Mouse (Mus musculus): ENCODE results near the gene Psmg3. TPM values are rescaled to one million over a fixed set of nuclear protein-coding genes. Genes with fewer than 3 reads are reported as not detected.

Psmg3 gene
- total RNA-seq (2015; ENCODE audit: low replicate concordance): 4.0 and 6.0 TPM in 2 replicates
- 4.3 and 6.1 TPM in 2 replicates for total RNA-seq (2017; ENCODE audit: low replicate concordance)

- peak; percentile 91 for ATAC-seq (replicated peaks; ENCODE audit: low FRiP score, poor library complexity, severe bottlenecking)
These were observed at the start of gene Psmg3, which contains the start of gene Gm26938 for GRCm38 (mm10) chr5:139826357-139827055. Gene Psmg3 (minus strand): TSS chr5:139826885. Gene Gm26938 (minus strand): TSS chr5:139826407.

DNA sequence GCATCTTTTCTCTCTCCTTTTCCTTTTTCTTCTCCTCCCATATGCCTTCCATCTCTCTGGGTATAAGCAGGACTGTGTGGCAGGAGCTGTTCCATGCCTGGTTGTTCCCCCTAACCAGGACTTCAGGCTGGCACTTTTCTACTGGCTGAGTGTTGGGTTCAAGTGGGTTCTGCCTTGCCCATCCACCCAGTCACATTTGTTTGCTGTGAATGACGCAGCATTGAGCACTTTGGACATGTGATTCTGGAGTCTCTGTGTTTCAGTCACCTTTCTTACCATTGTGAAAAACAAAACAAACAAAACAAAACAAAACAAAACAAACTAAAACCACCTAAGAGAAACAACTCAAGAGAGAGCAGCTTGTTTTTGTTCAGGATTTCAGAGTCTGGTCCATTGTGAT, 44.8 kb upstream of the Psmg3 start:
- ATAC-seq (replicated peaks; ENCODE audit: low FRiP score, poor library complexity, severe bottlenecking): no peak

GRCm38 (mm10) chr5:139870886-139871285, 44.2 kb upstream of the Psmg3 start:
- no peak for ATAC-seq (replicated peaks; ENCODE audit: low FRiP score, poor library complexity, severe bottlenecking)

GRCm38 (mm10) chr5:139862759-139863158, 36.1 kb upstream of the Psmg3 start:
- ATAC-seq (replicated peaks; ENCODE audit: low FRiP score, poor library complexity, severe bottlenecking): no peak

DNA sequence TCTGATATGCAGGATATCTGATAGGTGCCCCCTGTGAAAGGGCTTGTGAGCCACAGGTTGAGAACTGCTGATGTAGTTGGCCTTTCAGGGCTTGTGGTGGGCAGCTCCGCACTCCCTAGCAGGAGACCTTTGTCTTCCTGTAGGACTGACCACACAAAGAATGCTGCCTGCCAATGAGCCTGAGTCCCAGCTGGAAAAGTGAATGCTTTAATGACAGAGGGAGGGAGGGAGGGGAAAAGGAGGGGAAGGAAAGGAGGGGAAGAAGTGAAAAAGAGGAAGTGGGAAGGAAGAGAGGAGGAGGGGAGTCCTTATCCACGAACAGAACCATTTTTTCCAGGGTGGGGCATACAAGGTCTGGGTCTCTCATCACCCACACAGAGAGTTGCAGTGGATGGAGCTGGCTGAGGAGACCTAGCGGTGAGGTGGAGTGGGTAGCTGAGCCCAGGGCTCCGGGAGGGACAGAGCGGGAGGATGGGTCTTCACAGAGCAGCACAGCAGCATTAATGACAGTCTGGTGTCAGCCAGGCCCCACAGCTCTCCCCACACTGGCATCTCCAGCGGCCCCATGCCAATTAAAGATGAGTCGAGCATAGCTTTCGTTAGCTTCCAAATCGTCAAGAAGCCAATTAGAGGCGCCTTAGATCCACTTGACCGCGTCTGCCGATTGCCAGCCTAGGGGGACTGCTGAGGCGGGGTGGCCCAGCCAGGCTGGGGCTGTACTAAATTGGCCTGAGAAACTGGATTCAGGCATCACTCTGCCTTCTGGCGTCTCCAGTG, 33.8 kb upstream of the Psmg3 start:
- no peak for ATAC-seq (replicated peaks; ENCODE audit: low FRiP score, poor library complexity, severe bottlenecking)

DNA sequence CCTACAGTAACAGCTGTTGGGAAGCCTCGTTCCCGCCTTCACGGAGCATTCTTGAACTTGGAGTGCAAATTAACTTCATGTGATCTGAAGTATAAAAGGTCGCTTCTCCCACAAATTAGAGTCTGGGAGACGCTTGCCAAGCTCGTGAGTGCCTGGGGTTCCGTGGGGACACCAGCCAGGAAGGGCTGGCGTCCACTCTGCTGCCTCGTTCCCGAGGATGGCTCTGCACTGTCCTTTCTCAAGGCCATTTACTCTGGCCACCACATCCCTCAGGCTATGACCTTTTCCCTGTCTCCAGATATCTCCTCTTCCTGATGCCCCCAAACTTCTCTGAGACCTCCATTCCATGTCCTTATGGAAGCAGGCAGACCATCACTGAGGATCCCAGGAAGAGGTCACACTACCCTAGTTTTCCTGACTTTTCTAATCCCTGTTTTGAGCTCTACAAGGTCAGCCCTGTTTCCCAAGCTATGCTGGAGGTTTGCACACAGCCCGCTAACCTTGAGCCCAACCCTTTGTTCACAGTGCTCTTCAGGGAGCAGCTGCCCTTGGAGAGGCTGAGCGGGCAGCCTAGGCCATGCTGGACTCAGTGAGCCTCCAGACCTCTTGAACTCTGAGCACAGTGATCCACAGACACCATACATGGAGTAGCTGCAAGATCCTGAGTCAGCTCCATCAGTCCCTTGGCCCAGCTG, 23.1 kb upstream of the Psmg3 start:
- no peak for ATAC-seq (replicated peaks; ENCODE audit: low FRiP score, poor library complexity, severe bottlenecking)

DNA sequence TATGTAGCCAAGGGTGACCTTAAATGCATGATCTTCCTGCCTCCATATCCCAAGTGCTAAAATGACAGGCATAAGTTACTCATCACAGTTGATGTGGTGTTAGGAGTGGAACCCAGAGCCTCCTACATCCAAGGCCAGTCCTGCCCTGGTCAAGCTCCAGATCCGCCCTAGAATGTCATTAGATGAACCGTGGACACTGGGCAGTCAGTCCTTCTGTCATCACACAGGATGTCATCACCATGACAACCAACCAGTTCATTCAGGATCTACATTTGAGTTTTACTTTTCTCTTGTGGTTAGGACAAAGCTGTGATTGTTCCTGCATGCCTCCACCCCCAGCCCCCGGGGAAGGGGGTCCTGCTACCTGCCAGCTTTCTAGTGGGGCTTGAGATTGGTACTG, 12.5 kb upstream of the Psmg3 start:
- ATAC-seq (replicated peaks; ENCODE audit: low FRiP score, poor library complexity, severe bottlenecking): no peak

GRCm38 (mm10) chr5:139838476-139838892, 11.8 kb upstream of the Psmg3 start:
- ATAC-seq (replicated peaks; ENCODE audit: low FRiP score, poor library complexity, severe bottlenecking): no peak

GRCm38 (mm10) chr5:139835706-139836105, 9.0 kb upstream of the Psmg3 start:
- ATAC-seq (replicated peaks; ENCODE audit: low FRiP score, poor library complexity, severe bottlenecking): no peak

DNA sequence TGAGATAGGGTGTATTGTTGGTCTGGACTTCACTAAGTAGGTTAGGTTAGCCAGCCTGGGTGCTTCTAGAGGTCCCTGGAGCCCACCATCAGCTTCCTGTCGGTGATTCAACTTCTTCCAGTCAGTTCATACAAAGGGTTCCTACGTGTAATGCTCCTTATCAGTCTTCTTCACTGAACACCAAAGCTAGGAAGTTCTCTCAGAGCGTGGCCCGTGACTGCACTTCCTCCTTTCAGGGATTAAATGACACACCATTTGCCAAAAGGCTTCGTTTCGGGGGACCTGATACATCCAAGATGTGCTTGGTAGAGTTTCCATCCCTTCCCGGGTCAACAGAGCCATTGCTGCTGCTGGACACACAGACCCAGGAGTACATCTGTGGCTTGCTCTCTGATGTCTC, 5.4 kb upstream of the Psmg3 start:
- no peak for ATAC-seq (replicated peaks; ENCODE audit: low FRiP score, poor library complexity, severe bottlenecking)

DNA sequence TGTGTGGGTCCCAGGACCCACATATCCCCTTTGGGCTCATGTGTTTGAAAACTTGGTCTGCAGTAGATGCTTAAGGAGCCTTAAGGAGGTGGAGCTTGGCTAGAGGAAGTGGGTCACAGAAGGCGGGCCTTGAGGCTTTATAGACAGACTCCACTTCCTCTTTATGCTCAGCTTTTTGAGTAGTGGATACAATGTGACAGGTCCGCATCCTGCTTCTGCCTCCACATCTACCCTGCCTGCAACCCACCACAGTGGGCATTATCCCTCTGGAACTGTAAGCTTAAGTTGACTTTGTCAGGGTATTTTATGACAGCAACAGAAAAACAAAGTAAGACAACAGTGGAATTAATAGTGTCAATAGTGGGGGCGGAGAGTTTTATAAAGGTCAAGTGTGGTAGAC, 4.0 kb upstream of the Psmg3 start:
- ATAC-seq (replicated peaks; ENCODE audit: low FRiP score, poor library complexity, severe bottlenecking): no peak

- ATAC-seq (replicated peaks; ENCODE audit: low FRiP score, poor library complexity, severe bottlenecking): no peak
These were observed 2.7 kb upstream of the Psmg3 start for GRCm38 (mm10) chr5:139829384-139829783.

- no peak for ATAC-seq (replicated peaks; ENCODE audit: low FRiP score, poor library complexity, severe bottlenecking)
These were observed 908 bp upstream of the Psmg3 start for GRCm38 (mm10) chr5:139827593-139827992.

- ATAC-seq (replicated peaks; ENCODE audit: low FRiP score, poor library complexity, severe bottlenecking): no peak
These were observed 738 bp downstream of the Psmg3 start for GRCm38 (mm10) chr5:139825947-139826346.

DNA sequence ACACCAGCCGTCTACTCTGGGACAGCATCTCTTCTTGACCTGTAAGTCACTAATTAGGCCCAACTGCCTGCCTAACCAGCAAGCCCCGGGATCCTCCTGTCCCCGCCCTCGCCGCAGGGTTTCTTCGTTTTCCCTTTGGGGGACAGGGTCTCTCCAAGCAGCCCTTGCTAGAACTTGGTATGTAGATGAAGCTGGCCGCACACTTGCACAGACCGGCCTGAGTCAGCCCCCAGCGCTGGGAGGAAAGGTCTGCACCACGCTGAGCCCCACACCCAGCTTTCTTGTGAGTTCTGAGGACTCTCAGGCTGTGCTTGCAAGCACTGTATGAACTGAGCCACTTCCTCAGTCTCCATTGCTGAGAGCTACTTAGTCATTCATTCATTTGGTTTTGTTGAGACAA, 2.2 kb downstream of the Psmg3 start:
- ATAC-seq (replicated peaks; ENCODE audit: low FRiP score, poor library complexity, severe bottlenecking): no peak

DNA sequence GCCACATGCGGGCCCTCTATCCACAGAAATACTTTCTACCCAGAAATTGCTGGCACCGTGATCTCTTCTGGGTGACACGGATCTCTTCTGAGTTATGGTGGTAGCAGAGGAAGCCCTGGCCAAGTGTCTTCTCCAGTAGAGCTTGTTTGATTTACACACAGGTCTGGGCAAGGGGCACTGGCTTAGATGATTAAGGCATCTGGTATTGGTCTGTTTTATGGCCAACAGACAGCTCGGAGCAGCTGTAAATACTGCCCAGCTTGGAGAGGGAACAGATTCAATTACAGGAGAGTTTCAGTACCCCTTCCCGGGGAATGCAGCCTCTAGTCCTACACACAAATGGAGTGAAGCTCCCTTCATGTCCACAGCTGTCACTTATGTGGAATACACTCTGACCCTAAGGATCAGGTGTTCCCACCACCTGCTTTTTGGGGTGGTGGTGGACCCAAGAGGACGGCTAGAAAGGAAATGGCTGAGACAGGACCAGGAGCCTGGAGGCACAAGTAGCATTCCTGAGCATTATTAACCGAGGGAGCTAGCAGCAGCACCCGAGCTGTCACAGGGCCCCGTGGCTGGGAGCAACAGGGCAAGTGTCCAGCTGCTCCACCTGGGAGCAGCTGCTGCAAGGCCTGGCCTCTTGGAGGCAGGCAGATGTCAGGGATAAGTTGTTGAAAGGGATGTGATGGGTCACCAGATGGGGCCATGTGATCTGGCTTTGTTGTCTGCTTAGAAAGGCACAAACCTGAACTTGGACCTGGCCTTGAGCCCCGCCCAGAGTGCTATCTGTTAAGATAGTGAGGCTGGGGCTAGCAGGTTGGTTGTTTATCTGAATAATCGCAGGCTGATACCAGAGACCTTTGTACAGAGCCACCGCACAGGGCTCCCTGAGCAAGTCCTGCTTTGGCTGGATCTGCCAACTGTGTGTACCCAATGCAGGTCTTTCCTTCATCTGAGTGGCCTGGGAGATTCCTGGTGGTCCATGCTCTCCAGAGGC, 4.9 kb downstream of the Psmg3 start:
- no peak for ATAC-seq (replicated peaks; ENCODE audit: low FRiP score, poor library complexity, severe bottlenecking)

- no peak for ATAC-seq (replicated peaks; ENCODE audit: low FRiP score, poor library complexity, severe bottlenecking)
These were observed 7.0 kb downstream of the Psmg3 start, which contains the start of gene Tmem184a for GRCm38 (mm10) chr5:139819538-139820181. Gene Tmem184a (minus strand): TSS chr5:139819917.

DNA sequence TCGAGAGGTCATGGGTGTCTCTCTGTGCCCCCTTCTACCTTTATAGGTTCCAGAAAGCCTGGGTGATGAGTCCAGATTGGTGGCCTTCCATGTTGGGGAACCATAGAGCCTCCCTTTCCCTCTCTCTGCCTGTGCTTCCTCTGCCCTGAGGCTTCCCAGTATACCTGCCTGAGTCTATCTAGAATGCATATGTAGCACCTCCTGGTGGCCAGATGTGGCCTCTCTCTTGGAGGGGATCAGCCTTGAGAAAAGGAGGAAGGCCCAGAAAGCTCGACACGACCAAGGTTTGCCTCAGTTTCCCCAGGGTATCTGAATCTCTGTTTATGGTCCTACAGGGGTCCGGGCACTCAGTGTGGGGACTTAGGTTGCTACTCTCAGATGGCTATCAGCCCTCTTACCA, 7.9 kb downstream of the Psmg3 start:
- peak; percentile 78 for ATAC-seq (replicated peaks; ENCODE audit: low FRiP score, poor library complexity, severe bottlenecking)

GRCm38 (mm10) chr5:139818056-139818455, 8.6 kb downstream of the Psmg3 start:
- ATAC-seq (replicated peaks; ENCODE audit: low FRiP score, poor library complexity, severe bottlenecking): 0 out of 2 replicates have a peak, but pooled peaks have one; percentile 7
